Mouse (Mus musculus): ENCODE measurements around the gene Sox21.

Gene Sox21

GRCm38 (mm10) chr14:118236886-118237289 lies at the start of gene Sox21:
Gene Sox21, minus strand, starts transcription at chr14:118237030.
- DNase-seq = peak; percentile 48

GRCm38 (mm10) chr14:118286096-118286495 lies 49.3 kb upstream of the Sox21 start:
- no peak for DNase-seq

DNA sequence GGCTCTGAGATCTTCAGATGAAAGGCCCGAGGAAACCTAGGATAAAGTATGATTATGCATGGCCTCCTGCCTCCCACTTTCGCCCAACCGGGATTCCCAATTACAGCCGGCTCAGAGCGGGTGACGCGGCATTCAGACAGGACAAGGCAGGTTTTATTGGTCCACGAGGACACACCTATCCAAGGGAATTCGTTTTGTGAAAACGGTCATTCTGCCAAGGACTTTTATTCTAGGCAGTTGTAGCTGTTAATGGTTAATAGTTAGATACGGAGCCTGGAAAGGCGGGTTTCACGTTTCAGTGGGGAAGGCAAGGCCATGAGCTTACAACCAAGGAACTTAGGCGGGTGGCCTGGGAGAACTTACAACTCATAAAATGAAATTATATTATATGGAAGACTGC lies 46.1 kb upstream of the Sox21 start:
- DNase-seq = no peak

- DNase-seq = no peak
Observed at GRCm38 (mm10) chr14:118282272-118282671, 45.4 kb upstream of the Sox21 start.

DNA sequence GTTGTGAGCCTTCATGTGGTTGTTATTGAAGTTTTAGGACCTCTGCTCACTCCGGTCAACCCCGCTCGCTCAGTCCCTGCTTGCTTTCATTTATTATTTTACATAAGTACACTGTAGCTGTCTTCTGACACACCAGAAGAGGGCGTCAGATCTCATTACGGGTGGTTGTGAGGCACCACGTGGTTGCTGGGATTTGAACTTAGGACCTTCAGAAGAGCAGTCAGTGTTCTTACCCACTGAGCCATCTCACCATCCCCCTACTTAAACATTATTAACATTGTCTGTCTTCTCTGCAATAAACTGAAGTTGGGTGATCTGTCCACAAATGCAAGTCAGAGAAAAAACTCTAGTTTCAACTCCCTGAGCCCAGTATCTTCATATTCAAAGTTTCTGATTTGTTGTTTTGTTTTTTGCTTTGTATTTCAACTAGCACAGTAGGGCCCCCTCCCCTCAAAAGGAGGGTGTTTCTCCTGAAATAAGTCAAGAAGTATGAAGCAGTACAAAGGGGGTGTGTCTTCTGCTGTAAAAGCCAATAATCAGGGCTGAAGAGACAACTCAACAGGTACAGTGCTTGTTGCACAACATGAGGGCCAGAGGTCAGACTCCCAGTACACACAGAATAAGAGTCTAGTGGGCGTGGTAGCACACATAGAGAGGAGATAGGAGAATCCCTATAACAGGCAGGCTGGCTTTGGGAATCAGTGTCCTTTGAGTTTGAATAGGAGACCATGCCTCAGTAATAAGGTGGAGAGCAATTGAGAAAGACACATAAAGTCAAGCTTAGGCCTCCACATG lies 41.1 kb upstream of the Sox21 start:
- no peak for DNase-seq

DNA sequence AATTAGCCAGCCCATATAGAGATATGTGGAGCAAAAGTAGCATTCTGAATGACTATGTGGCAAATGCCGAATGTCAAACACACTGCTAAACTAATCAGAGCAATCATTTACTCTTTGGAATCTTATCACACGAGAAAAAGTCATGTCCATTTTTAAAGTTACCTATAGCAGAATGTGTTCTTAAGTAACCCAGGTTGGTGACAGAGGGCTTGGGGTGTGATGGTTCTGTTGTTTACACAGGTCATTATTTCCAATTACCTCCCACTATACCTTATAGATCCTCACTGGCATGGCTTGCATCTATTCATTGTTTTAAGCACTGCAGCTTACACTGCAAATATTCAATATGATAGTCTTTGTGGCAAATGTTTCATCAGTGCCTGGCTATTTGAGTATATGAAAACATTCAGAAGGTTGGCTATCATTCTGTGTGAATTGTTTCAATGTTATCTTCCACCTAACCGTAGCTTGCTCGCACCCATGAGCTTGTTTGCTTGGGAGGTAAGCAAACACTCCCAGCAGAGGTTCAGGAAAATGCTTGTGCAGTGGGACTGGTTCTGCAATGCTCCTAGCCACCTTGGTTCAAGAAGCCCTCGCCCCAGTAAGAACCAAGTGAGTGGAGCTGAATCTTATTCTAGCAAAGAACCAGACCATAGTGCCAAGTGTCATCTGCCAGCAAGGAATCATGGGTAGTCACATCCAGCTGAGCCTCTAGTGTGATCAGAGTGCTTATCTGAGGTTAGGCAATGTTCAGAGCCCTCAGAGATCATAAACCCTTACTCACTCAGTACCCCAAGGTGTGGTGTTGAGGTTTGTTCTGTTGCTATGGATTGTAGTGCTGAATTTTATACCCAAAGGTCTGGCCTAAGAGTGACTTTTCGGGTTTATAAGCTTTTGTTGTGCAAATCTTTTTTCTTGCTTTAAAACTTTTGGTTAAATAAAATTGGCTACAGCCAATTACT lies 36.0 kb upstream of the Sox21 start:
- no peak for DNase-seq

DNA sequence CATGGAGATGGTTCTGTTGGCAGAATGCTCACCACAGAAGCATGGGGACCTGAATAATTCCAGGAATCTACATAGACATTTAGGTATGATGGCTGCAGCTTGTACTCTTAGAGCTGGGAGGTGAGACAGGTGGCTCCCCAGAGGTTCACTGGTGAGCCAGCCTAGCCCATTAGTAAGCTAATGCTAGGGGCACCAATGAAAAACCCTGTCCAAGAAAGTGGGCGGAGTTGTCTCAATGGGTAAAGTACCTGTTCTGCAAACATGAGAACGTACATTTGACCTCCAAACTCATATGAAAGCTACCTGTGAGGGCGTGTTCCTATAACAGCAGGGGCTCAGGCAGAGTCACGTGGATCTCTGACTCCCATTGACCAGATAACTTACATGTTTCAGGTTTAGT lies 32.0 kb upstream of the Sox21 start:
- DNase-seq = no peak

GRCm38 (mm10) chr14:118266660-118267059 lies 29.8 kb upstream of the Sox21 start, which contains the start of gene Gm9376:
Gene Gm9376, plus strand, starts transcription at chr14:118266960.
- no peak for DNase-seq

GRCm38 (mm10) chr14:118253381-118253780 lies 16.6 kb upstream of the Sox21 start:
- DNase-seq = no peak

GRCm38 (mm10) chr14:118241416-118241815 lies 4.6 kb upstream of the Sox21 start:
- DNase-seq = no peak

DNA sequence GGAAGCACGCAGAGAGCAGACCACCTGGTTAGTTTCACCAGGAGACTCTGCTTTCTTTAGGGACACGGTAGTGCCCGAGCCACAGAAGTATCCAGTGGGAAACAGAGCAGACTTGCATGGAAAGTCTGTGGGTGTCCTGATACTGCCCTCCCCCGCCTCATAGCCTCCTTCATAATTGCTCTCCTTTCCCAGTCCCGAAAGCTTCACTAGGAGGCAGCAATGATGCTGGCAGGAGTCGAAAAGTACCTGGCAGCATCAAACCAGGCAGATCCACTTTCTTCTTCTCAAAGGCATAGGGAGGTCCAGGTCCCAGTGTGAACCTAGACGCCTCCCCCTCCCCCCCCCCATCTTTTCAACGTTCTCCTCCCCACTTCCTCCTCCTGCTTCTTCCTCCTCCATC lies 2.5 kb upstream of the Sox21 start:
- DNase-seq = no peak

DNA sequence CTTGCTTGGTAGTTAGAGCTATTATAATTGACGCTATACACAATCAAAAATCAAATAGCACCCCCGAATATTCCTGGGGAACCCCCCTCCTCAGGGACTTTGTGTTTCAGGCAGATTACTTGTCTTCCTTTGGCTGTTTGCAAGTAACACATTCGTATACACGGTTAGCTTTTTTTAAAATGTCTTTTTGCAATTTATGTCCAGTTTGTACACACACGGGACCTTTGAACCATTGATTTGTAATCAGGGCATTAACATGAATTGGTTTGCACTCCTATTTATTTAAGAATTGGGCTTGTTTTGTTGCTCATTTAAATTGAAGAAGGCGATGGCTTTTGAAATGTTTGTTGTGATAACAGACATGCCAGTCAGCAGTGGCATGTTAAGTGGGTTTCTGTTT lies 956 bp upstream of the Sox21 start:
- no peak for DNase-seq

- DNase-seq = peak; percentile 52
Observed at GRCm38 (mm10) chr14:118235973-118236885, 601 bp downstream of the Sox21 start.

DNA sequence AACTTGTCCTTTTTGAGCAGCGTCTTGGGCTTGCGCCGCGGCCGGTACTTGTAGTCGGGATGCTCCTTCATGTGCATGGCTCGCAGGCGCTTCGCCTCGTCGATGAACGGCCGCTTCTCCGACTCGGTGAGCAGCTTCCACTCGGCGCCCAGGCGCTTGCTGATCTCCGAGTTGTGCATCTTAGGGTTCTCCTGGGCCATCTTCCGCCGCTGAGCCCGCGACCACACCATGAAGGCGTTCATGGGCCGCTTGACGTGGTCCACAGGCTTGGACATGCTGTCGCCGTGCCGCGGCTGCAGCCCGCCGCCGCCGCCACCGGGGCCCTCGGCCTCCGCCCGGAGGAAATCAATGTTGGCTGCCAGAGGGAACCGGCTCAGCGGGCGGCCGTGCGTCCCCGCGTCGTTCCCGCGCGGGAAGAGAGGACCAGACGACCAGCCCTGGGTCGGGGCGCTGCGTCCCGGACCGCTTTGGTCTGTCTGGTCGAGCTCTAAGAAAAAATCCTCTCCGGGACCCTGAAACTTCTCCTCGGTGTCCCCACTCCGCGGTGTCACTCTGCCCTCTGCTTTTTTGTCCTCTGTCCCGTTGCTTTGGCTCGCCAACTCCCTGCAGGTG lies 1.4 kb downstream of the Sox21 start:
- no peak for DNase-seq

DNA sequence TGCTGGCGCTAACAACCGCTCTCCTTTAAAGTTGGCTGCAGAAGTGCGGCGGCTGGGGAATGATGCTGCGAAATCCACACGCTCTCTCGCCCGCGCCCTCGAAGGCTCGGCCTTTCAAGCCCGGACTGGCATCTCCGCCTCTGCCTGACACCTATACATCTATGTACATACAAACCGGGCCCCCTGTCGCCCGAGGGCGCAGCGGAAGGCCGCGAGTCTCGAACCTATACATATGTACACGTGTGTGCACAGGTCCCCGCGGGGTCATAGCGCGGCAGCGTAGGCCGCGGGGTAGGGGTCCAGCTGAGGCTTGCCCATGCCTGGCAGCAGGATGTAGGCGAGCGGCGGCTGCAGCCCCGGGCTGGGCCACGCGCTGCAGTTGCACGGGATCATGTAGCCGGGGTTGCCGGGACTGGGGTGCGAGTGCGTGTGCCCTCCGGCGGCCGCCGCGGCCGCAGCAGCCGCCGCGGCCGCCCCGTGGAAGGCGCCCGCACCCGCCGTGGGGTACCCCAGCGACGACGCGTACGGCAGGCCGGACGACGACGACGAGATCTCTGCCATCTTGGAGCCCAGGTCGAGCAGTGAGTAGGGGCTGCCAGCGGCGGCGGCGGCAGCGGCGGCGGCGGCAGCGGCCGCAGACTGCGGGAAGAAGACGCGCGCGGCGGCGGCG lies 2.2 kb downstream of the Sox21 start:
- DNase-seq = peak; percentile 52

- no peak for DNase-seq
Observed at GRCm38 (mm10) chr14:118233786-118234540, 2.9 kb downstream of the Sox21 start.

- no peak for DNase-seq
Observed at GRCm38 (mm10) chr14:118232381-118232970, 4.4 kb downstream of the Sox21 start.

DNA sequence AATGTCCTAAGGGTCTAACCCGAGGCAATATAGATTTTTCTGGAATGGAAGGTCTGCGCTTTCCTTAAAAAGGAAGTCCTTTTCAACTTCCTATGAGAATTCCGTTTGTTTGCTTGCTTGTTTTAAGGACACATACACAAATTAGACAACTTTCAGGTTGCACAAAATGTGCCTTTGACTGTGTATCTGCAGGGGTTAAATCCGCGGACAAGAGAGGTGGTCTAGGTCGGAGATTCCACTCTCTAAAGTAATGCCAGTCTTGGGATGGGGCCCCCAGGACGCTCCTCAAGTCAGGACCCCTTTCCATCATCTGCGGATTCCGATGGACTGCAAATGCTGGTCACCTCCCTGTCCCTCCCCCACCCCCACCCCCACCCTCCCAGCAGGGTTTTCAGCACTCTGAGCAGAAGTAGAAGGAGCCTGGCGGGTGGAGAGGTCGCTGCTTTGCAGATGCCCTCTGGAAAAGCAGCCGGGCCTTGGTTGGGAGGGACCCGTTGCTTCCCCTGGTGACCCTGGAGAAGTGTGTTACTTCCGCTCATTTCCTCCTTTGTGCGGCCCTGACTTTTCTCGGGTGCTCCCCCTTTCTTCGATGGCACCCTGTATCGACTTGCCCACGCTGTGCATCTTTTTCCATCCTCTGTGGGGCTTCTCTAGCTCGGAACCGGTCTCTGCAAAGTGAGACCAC lies 10.2 kb downstream of the Sox21 start:
- DNase-seq = no peak

DNA sequence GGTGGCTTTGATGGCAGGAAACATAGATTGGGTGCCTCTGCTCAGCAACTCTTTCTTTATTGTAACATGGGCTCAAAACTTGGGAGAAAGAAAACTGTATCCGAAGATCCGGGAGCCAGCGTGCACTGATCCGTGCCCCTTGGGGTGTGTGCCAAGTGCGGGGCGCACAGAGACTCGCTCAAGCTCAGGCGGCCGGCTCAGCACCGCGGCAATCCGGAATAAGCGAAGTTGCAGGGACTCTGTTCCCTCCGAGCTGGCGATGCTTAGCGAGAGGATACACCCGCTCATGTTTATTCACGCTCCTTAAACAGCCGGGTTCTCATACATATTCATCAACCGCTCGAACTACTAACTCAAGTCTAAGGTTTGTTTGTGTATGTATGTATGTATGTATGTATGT lies 10.9 kb downstream of the Sox21 start:
- peak; percentile 26 for DNase-seq

Measured in thymus, postnatal 4 days (tissue).